Mouse (Mus musculus) spleen, adult 2 months (tissue): ENCODE results near the gene Ly6g6c.

Experiments used
- CTCF ChIP-seq: fragments of 200-500 bp; IDR thresholded peaks from 2 replicates; pipeline ENCODE4 v1.5.1; 2011; ENCODE audit warnings: mild to moderate bottlenecking, inconsistent platforms; ENCODE audit not compliant: insufficient read depth, insufficient read length, insufficient replicate concordance; ENCODE audit errors: extremely low read depth
- POLR2A ChIP-seq: fragments of 200-500 bp; IDR thresholded peaks from 2 replicates; pipeline ENCODE4 v1.6.1; 2011; ENCODE audit warnings: low read depth, low read length, inconsistent platforms

- TF ChIP-seq POLR2A (no peak), CTCF (no peak)
These were observed 9.3 kb upstream of the Ly6g6c start for GRCm38 (mm10) chr17:35055691-35056495.
